In genomic region chr1:61040401-61040800, GRCm38 (mm10) we compare ENCODE assay signal across 20 mouse cellular contexts.
A peak's percentile ranks its signal among the peaks of the same experiment; 100 is the strongest.
DNase-seq lines count a peak whose midpoint lies in the region; ATAC-seq and TF ChIP-seq lines count a peak whose summit lies in the region.
"Had no signal": no experiment of that assay in that cellular context is flagged by ENCODE, and none has a peak within 500 bp of the region (broad histone marks: within the 10 kb centered on the region; RNA-seq: fewer than 3 reads in every experiment).

No protein-coding gene starts in this region.

- no peak overlapping the region for H3K4me3 ChIP-seq in kidney, postnatal 0 days (replicated peaks; ENCODE audit: low read depth, low read length)
- H3K4me3 ChIP-seq: embryonic facial prominence, embryonic 10.5 days; embryonic facial prominence, embryonic 12.5 days; forebrain, embryonic 13.5 days; forebrain, embryonic 15.5 days had no signal

- intact Hi-C loops in left cerebral cortex, postnatal 36 days (cut with DNase I) = loop anchor here (10.0 kb wide), 1 partner anchor 114 kb away; no protein-coding TSS in a partner anchor

- H3K9ac ChIP-seq in kidney, postnatal 0 days (ENCODE audit: low read depth, low read length) = no peak overlapping the region
- H3K9ac ChIP-seq: embryonic facial prominence, embryonic 12.5 days; forebrain, embryonic 13.5 days; forebrain, embryonic 15.5 days had no signal

- H3K27ac ChIP-seq in kidney, postnatal 0 days = no peak overlapping the region
- H3K27ac ChIP-seq: embryonic facial prominence, embryonic 10.5 days; embryonic facial prominence, embryonic 12.5 days; forebrain, embryonic 13.5 days; forebrain, embryonic 15.5 days had no signal

- H3K4me2 ChIP-seq in kidney, postnatal 0 days (ENCODE audit: low read length) = no peak overlapping the region
- H3K4me2 ChIP-seq: embryonic facial prominence, embryonic 12.5 days; forebrain, embryonic 13.5 days; forebrain, embryonic 15.5 days had no signal

- no peaks in the 10 kb centered on the region for H3K9me3 ChIP-seq in kidney, postnatal 0 days (replicated peaks; ENCODE audit: low read length)
- H3K9me3 ChIP-seq: embryonic facial prominence, embryonic 10.5 days; embryonic facial prominence, embryonic 12.5 days; forebrain, embryonic 13.5 days; forebrain, embryonic 15.5 days had no signal

- H3K4me1 ChIP-seq in kidney, postnatal 0 days (replicated peaks; ENCODE audit: insufficient read depth, low read length) = 0 out of 2 replicates have a peak, but pooled peaks cover 3% of the 10 kb centered on the region
- H3K4me1 ChIP-seq: embryonic facial prominence, embryonic 10.5 days; embryonic facial prominence, embryonic 12.5 days; forebrain, embryonic 13.5 days; forebrain, embryonic 15.5 days had no signal

- no peak for ATAC-seq in kidney, postnatal 0 days (replicated peaks; ENCODE audit: low FRiP score, low read depth)
- ATAC-seq: forebrain, embryonic 13.5 days; forebrain, embryonic 15.5 days had no signal

- 56% methylated on average over 4 of the region's 4 CpGs for WGBS in kidney, postnatal 0 days

- H3K36me3 ChIP-seq in kidney, postnatal 0 days (ENCODE audit: insufficient read depth, low read length) = no peaks in the 10 kb centered on the region
- H3K36me3 ChIP-seq: embryonic facial prominence, embryonic 10.5 days; embryonic facial prominence, embryonic 12.5 days; forebrain, embryonic 15.5 days had no signal

- peak; percentile 14 to 32 for DNase-seq in frontal cortex, adult 2 months (ENCODE audit: extremely low spot score in 1 of 2, low spot score in 1 of 2)
- no peak for DNase-seq in frontal cortex, postnatal 14 days (ENCODE audit: low spot score in 2 of 2)
- DNase-seq in kidney, postnatal 0 days (ENCODE audit: low spot score) = peak; percentile 15
- no peak for DNase-seq in kidney, adult 8-10 months
- DNase-seq in left cerebral cortex, adult 9 months (ENCODE audit: low spot score in 2 of 2) = peak; percentile 8 to 27
- no peak for DNase-seq in left cerebral cortex, postnatal 36 days (ENCODE audit: low spot score in 2 of 2)
- peak; percentile 36 for DNase-seq in telencephalon, adult 2 months (ENCODE audit: low read depth, low spot score)
- no peak for DNase-seq in thymus, postnatal 14 days
- DNase-seq: adrenal gland, adult 2 months; adrenal gland, postnatal 10 days; adrenal gland, postnatal 25 days; cerebellum, adult 11-12 months; cerebellum, adult 2 months; cerebellum, adult 9-10 months; cerebellum, postnatal 10 days; cerebellum, postnatal 25 days had no signal

- no peak for TF ChIP-seq CTCF in kidney, postnatal 0 days (IDR thresholded peaks at IDR 0.05; ENCODE audit: low read depth)

- H3K27me3 ChIP-seq in kidney, postnatal 0 days (ENCODE audit: insufficient read depth, low read length) = no peaks in the 10 kb centered on the region
- H3K27me3 ChIP-seq: embryonic facial prominence, embryonic 12.5 days; forebrain, embryonic 13.5 days; forebrain, embryonic 15.5 days had no signal

Comparison
In these comparisons a context has a peak if more than half of its experiments do, and no peak if none do; other contexts are left out.
1. DNase-seq: peak in frontal cortex, adult 2 months (2 of 2), kidney, postnatal 0 days (single experiment), left cerebral cortex, adult 9 months (2 of 2) and telencephalon, adult 2 months (single experiment); none in frontal cortex, postnatal 14 days (0 of 2), kidney, adult 8-10 months (0 of 2), left cerebral cortex, postnatal 36 days (0 of 2) and thymus, postnatal 14 days (single experiment).